Mouse (Mus musculus) liver, embryonic 12.5 days (tissue): Measurements from ENCODE around the gene Maf. TPM values are rescaled to one million over a fixed set of nuclear protein-coding genes. Genes with fewer than 3 reads are reported as not detected.

ENCODE experiments used
- ATAC-seq: fragments of 200-750 bp; cut with Nextera tagmentation; 2 replicates; pipeline ENCODE4 v1.8.0; 2017; ENCODE audit warnings: moderate number of reproducible peaks, mild to moderate bottlenecking, moderate library complexity
- H3K27ac ChIP-seq: fragments of 300-500 bp; sonication (generic); 2 replicates; pipeline ENCODE4 v1.5.1; 2016; ENCODE audit warnings: mild to moderate bottlenecking
- H3K27me3 ChIP-seq: fragments of 300-500 bp; sonication (generic); replicated peaks from 2 replicates; pipeline ENCODE4 v1.6.1; 2016; ENCODE audit warnings: mild to moderate bottlenecking, moderate library complexity
- H3K36me3 ChIP-seq: fragments of 300-500 bp; sonication (generic); 2 replicates; pipeline ENCODE4 v1.6.1; 2016; ENCODE audit warnings: mild to moderate bottlenecking, moderate library complexity
- H3K4me1 ChIP-seq: fragments of 300-500 bp; sonication (generic); 2 replicates; pipeline ENCODE4 v1.6.1; 2016
- H3K4me2 ChIP-seq: fragments of 300-500 bp; sonication (generic); 2 replicates; pipeline ENCODE4 v1.6.1; 2016; ENCODE audit warnings: mild to moderate bottlenecking, moderate library complexity
- H3K4me3 ChIP-seq: fragments of 300-500 bp; sonication (generic); 2 replicates; pipeline ENCODE4 v1.5.1; 2016; ENCODE audit warnings: mild to moderate bottlenecking, moderate library complexity
- H3K9ac ChIP-seq: fragments of 300-500 bp; sonication (generic); 2 replicates; pipeline ENCODE4 v1.6.1; 2016; ENCODE audit warnings: mild to moderate bottlenecking, moderate library complexity
- H3K9me3 ChIP-seq: fragments of 300-500 bp; sonication (generic); replicated peaks from 2 replicates; pipeline ENCODE4 v1.6.1; 2016; ENCODE audit warnings: mild to moderate bottlenecking, moderate library complexity
- WGBS: fragments of 180-500 bp; shearing (Covaris S2); methylation state at CpG from one replicate; pipeline ENCODE4 v1.1.7; 2016; ENCODE audit not compliant: insufficient replicate concordance; 5-methylcytosine and 5-hydroxymethylcytosine counted together
- polyA plus RNA-seq: library from polyadenylated mRNA; unstranded; fragments of >200 nt; fragmentation: Nextera tagmentation; extraction: Ambion mirVana; gene quantifications from 2 replicates; pipeline ENCODE4 v1.2.1, GENCODE M21; 2016

Maf gene
- polyA plus RNA-seq, 1 experiment from 2014 or later: 3.2 TPM

DNA sequence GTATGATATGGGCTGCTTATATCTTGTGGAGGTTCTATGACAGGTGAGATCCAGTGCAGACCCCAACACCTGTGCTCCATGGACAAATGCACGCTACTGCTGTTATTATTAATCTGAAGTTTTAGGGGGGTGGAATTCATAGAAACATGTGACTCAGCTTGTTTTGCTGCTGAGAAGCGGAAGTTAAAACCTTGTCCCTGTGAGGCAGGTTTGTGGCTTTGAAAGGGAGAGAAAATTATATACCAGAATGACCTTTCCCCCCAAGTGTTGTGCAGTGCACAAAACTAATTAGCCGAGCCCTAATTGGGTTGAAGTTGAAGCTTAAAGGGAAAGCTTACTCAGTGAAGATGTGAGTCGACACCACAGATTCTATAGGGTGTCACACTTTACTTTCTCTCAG is 18.6 kb upstream of the Maf start:
- Histone ChIP-seq H3K27ac (no peak overlapping the region), H3K4me3 (no peak overlapping the region), H3K4me2 (no peak overlapping the region), H3K4me1 (no peaks in the 10 kb centered on the region), H3K9me3 (no peaks in the 10 kb centered on the region), H3K36me3 (no peaks in the 10 kb centered on the region), H3K9ac (no peak overlapping the region), H3K27me3 (no peaks in the 10 kb centered on the region)
- WGBS: 64% methylated on average over 4 of the region's 4 CpGs
- no peak for ATAC-seq

DNA sequence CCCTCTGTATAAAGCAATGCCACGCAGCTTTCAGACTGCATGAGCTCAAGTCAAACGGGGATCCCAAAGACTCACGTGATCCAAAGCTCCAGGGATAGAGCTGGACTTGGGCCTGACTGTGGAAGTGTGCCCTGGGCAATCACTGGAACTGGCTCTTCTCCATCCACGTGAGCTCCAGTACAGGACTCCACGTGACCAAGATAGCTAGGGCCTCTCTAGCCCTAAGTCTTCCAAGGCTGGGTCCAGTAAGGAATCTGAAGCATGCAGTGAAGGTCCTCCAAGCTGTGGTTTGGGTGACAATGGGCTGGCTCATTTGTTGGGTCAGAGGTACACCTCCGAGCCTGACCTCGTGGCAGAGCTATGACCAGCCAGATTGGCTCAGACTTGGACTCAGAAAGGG is 11.5 kb upstream of the Maf start:
- Histone ChIP-seq H3K27me3 (no peaks in the 10 kb centered on the region), H3K9ac (no peak overlapping the region), H3K36me3 (no peaks in the 10 kb centered on the region), H3K4me2 (no peak overlapping the region), H3K27ac (no peak overlapping the region), H3K4me1 (no peaks in the 10 kb centered on the region), H3K9me3 (no peaks in the 10 kb centered on the region), H3K4me3 (no peak overlapping the region)
- no peak for ATAC-seq
- 60% methylated on average over 7 of the region's 7 CpGs for WGBS

DNA sequence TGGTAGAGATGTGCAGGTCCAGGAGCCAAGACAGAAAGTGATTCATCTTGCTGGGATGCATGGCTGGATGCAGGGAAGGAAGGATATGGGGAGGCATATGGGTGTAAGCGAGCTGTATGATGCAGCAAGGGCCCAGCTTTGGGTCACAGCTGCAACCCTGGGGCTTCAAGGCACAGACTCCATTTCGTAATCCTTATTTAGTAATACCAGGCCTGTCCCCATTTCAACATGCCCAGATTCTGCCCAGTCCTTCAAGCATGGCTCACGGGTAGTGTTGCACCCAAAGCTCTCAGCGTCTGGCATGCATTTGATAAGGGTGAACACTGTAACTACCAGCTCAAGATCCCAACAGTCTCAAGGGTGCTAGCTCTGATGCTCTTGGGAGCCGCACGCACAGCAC is 11.0 kb upstream of the Maf start:
- Histone ChIP-seq H3K27ac (no peak overlapping the region), H3K36me3 (no peaks in the 10 kb centered on the region), H3K4me3 (no peak overlapping the region), H3K4me1 (no peaks in the 10 kb centered on the region), H3K9ac (no peak overlapping the region), H3K27me3 (no peaks in the 10 kb centered on the region), H3K4me2 (no peak overlapping the region), H3K9me3 (no peaks in the 10 kb centered on the region)
- no peak for ATAC-seq
- WGBS: 77% methylated on average over 6 of the region's 6 CpGs

DNA sequence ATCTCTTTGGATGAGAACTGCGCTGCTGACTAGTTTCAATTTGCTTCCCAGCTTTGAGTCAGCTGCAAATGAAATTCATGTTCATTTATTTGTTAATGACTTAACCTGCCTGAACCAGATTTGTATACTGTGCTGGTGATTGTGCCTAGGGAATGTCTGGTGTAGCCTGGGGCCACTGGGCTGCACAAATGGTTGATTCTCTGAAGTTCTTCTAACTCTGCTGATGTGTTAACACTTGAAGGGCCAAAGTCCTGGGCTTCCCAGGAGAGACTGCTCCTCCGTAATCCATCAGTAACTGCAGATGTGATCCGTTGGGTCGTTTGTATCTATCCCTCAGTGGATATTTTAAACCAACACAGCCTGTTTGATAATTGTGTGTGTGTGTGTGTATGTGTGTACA is 7.7 kb upstream of the Maf start:
- ATAC-seq: no peak
- Histone ChIP-seq H3K4me3 (no peak overlapping the region), H3K27me3 (peaks cover 9% of the 10 kb centered on the region; the same call in 1 of the 2 replicates), H3K9me3 (no peaks in the 10 kb centered on the region), H3K9ac (no peak overlapping the region), H3K36me3 (no peaks in the 10 kb centered on the region), H3K4me1 (no peaks in the 10 kb centered on the region), H3K4me2 (no peak overlapping the region), H3K27ac (no peak overlapping the region)
- WGBS: 65% methylated on average over 4 of the region's 4 CpGs

DNA sequence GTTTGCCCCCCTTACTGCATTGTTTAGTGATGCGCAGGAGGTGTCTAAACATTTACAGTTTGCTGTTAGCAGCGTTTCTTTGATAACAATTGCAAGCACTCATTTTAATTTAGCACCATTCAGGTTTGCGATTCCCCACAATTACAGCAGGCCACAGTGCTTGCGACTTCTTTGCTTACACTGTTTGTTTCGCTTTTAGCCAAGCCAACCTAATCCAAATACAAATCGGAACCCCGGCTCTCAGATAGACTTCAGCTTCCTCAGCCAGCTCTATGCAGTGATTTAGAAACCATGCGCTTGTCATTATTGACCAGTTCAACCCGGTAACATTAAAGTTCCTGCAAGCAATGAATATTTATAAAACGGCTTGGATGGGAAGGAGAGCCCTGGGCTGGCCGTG is 3.5 kb upstream of the Maf start:
- WGBS: 58% methylated on average over 11 of the region's 11 CpGs
- Histone ChIP-seq H3K9me3 (no peaks in the 10 kb centered on the region), H3K36me3 (no peaks in the 10 kb centered on the region), H3K4me2 (no peak overlapping the region), H3K27ac (no peak overlapping the region), H3K4me3 (no peak overlapping the region), H3K27me3 (peaks cover 47% of the 10 kb centered on the region), H3K9ac (no peak overlapping the region), H3K4me1 (0 out of 2 replicates have a peak, but pooled peaks cover 4% of the 10 kb centered on the region)
- no peak for ATAC-seq

DNA sequence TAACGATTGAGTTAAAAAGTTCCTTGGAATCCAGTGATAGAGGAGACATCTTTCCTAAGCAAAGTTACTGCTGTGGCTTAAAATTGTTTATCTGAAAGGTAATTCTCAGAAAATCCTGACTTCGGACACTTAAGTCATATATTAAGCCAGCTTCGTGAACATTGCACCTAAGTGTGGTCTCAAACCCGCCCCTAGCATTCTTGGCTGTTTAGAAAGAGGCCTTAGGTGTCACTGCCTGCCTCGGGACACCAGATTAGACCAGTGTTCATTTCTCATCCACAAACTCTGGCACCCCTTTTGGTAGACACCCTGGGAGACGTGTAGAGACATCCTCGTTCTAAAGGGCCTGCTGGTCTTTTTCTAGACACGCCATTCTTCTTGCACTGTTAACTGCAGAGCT is 2.3 kb upstream of the Maf start:
- Histone ChIP-seq H3K4me1 (0 out of 2 replicates have a peak, but pooled peaks cover 4% of the 10 kb centered on the region), H3K9me3 (no peaks in the 10 kb centered on the region), H3K27me3 (peaks cover 59% of the 10 kb centered on the region), H3K27ac (no peak overlapping the region), H3K4me3 (no peak overlapping the region), H3K9ac (no peak overlapping the region), H3K4me2 (no peak overlapping the region), H3K36me3 (no peaks in the 10 kb centered on the region)
- WGBS: 48% methylated on average over 8 of the region's 8 CpGs
- no peak for ATAC-seq

DNA sequence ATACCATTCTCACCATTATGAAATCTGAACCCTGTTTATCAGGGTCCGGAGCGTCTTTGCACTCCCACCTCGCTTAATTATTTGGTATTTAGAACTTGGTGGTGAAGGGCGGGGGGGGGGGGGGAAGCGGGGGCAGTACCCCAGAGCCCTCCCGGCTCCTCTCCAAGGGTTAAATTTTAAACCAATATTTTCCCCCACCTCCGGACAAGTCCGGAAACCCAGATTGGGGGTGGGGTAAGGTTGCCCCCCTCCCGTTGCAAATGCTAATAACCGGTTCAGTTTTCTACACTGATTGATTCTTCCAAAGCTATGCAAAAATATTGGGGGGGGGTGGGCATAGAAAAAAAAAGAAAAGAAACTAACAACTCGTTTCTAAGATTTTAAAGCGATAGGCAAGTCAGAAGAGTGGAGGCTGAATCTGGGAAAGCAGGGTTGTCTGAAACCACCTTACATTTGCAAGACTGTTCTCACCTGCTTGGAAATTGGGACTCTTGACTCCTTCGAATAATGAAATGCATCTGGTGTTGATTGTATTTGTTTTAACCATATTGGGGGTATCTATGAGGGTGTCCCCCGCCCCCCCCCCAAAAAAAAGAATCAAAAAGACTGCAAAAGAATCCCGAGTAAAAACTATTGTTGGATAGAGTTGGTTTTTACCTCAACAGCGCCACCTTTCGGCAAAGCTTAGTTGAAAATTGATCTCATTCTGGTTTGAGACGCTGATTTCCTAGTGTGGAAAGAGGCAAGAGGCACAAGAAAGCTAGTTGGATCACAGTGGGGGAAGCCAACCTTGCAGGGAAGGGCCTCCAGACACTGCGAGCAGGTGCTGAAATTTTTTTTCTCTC is 1.6 kb upstream of the Maf start:
- Histone ChIP-seq H3K27me3 (peaks cover 66% of the 10 kb centered on the region), H3K9me3 (no peaks in the 10 kb centered on the region), H3K4me2 (peak overlapping the region; percentile 69), H3K9ac (no peak overlapping the region), H3K27ac (no peak overlapping the region), H3K36me3 (no peaks in the 10 kb centered on the region), H3K4me3 (peak overlapping the region; percentile 56; the same call in 1 of the 2 replicates), H3K4me1 (0 out of 2 replicates have a peak, but pooled peaks cover 4% of the 10 kb centered on the region)
- 3% methylated on average over 19 of the region's 19 CpGs for WGBS
- ATAC-seq: no peak

DNA sequence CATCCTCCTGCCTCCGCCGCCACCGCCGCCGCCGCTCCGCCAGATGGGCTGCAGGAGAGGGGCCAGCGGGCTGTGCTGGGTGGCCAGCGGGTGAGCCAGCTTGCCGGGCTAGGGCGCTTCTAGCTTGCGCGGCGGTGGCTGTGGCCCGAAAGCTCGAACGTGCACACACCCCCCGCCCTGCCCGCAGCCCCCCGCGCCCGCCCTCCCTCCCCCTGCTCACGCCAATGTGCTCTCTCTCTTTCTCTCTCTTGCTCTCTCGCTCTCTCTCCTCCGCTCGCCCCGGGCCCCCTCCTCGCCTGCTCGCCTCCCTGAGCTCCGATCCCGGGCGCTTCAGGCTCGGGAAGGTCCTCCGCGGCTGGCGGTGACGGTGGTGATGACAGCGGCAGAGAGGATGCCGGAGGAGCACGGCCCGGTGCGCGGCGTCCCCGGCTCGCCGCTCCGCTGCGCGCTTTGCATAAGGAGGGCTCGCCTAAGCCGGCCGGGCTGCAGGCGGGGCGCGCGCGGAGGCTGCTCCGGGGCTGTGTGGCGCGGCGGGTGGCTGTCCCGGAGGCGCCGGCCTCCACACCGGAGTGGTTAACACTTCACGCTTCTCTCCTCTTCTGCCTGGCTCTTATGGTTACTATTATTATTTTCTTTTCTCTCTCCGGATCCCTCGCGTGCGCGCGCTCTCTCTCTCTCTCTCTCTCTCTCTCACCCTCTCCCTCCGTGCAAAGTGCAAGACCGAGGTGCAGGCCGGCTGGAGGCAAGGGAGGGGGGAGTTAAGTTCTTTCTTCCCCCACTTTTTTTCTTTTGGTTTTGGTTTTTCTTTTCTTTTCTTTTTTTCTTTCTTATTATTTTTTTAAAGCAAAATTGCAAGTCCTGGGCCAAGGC is 498 bp downstream of the Maf start:
- peak overlapping the region; percentile 69 for H3K4me2 ChIP-seq
- peak; percentile 71 for ATAC-seq
- under 1% methylated on average over 48 of the region's 76 CpGs for WGBS
- peak overlapping the region; percentile 72 for H3K27ac ChIP-seq
- no peaks in the 10 kb centered on the region for H3K36me3 ChIP-seq
- peak overlapping the region; percentile 56 for H3K4me3 ChIP-seq
- H3K4me1 ChIP-seq: 0 out of 2 replicates have a peak, but pooled peaks cover 4% of the 10 kb centered on the region
- H3K27me3 ChIP-seq: peaks cover 60% of the 10 kb centered on the region
- H3K9ac ChIP-seq: peak overlapping the region; percentile 53
- no peaks in the 10 kb centered on the region for H3K9me3 ChIP-seq

DNA sequence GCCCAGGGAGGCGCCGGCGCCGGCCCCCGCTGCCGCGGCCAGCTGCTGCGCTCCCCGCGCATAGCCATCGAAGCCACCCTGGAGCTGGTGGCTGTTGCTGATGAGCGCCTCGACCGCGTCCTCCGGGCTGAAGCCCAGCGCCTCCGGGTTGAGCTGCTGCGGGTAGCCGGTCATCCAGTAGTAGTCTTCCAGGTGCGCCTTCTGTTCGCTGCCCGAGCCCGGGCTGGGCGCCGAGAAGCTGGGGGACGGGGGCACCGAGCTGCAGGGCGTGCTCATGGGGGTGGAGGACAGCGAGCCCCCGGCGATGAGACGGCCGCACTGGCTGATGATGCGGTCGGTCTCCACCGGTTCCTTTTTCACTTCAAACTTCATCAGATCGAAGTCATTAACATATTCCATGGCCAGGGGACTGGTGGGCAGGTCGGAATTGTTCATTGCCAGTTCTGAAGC is 1.2 kb downstream of the Maf start:
- Histone ChIP-seq H3K27me3 (peaks cover 57% of the 10 kb centered on the region), H3K27ac (peak overlapping the region; percentile 72), H3K4me3 (peak overlapping the region; percentile 56), H3K36me3 (no peaks in the 10 kb centered on the region), H3K9me3 (no peaks in the 10 kb centered on the region), H3K9ac (peak overlapping the region; percentile 44), H3K4me2 (peak overlapping the region; percentile 69), H3K4me1 (0 out of 2 replicates have a peak, but pooled peaks cover 4% of the 10 kb centered on the region)
- ATAC-seq: no peak
- 0% methylated on average over 38 of the region's 39 CpGs for WGBS

DNA sequence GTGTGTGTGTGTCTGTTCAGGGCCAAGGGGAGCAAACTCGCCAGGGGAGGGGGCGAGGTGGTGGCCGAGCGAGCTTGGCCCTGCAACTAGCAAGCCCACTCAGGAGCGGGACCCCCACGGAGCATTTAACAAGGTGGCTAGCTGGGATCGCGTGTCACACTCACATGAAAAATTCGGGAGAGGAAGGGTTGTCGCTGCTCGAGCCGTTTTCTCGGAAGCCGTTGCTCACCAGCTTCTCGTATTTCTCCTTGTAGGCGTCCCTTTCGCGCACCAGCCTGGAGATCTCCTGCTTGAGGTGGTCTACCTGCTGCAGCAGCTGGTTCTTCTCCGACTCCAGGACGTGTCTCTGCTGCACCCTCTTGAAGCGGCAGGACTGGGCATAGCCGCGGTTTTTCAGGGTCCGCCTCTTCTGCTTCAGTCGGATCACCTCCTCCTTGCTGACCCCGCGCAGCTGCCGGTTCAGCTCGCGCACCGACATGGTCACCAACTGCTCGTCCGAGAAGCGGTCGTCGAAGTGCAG is 1.9 kb downstream of the Maf start:
- WGBS: 2% methylated on average over 35 of the region's 36 CpGs
- Histone ChIP-seq H3K9ac (peak overlapping the region; percentile 57), H3K9me3 (no peaks in the 10 kb centered on the region), H3K36me3 (no peaks in the 10 kb centered on the region), H3K4me1 (0 out of 2 replicates have a peak, but pooled peaks cover 4% of the 10 kb centered on the region), H3K27me3 (peaks cover 57% of the 10 kb centered on the region), H3K4me3 (peak overlapping the region; percentile 56), H3K27ac (0 out of 2 replicates have a peak overlapping the region, but pooled peaks have one; percentile 10), H3K4me2 (peak overlapping the region; percentile 69)
- ATAC-seq: 0 out of 2 replicates have a peak, but pooled peaks have one; percentile 7

DNA sequence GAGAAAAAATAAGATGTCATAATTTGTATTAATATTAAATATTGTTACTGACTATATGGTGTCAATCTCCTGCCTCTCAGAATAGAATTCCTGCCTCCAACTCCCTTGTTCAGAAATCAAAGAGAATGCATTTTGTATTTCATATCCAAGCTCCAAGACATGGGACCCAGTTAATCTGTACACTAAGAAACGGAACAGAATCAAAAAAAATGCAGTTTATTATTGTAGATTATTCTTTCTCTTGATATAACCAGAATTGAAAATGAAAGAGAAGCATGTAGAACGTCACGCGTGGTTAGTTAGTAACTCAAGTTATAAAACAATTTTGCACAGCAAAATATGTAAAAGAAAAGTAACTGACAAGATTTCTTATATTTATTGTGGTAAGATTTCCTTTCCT is 4.5 kb downstream of the Maf start:
- no peak for ATAC-seq
- no peak overlapping the region for H3K4me2 ChIP-seq

More for the DNA sequence above, 4.5 kb downstream of the Maf start:
- Histone ChIP-seq H3K36me3 (no peaks in the 10 kb centered on the region), H3K9me3 (no peaks in the 10 kb centered on the region), H3K27me3 (peaks cover 39% of the 10 kb centered on the region), H3K4me3 (no peak overlapping the region), H3K4me1 (0 out of 2 replicates have a peak, but pooled peaks cover under 1% of the 10 kb centered on the region), H3K9ac (no peak overlapping the region), H3K27ac (no peak overlapping the region)
- WGBS: 73% methylated on average over 4 of the region's 4 CpGs
